Mouse (Mus musculus) C2C12 (cell line): Measurements from ENCODE around the gene Vsir. TPM values are rescaled to one million over a fixed set of nuclear protein-coding genes. Genes with fewer than 3 reads are reported as not detected.

ENCODE experiments used
- H3K27me3 ChIP-seq: one replicate; pipeline ENCODE4 v1.6.1; 2011; ENCODE audit not compliant: control insufficient read depth, insufficient read depth, insufficient read length
- H3K36me3 ChIP-seq: one replicate; pipeline ENCODE4 v1.6.1; 2011; ENCODE audit not compliant: control insufficient read depth, insufficient read depth
- H3K4me3 ChIP-seq: one replicate; pipeline ENCODE4 v1.5.1; 2011; ENCODE audit warnings: mild to moderate bottlenecking, control low read depth; ENCODE audit not compliant: poor library complexity, insufficient read depth, severe bottlenecking
- H3K79me2 ChIP-seq: one replicate; pipeline ENCODE4 v1.6.1; 2011; ENCODE audit not compliant: control insufficient read depth, insufficient read depth
- H3K79me3 ChIP-seq: one replicate; pipeline ENCODE4 v1.6.1; 2011; ENCODE audit warnings: low read depth, control low read depth
- H3ac ChIP-seq: one replicate; pipeline ENCODE3; 2011; ENCODE audit warnings: low read depth; ENCODE audit not compliant: control insufficient read depth, insufficient read length
- CEBPB ChIP-seq: IDR thresholded peaks from one replicate; pipeline ENCODE4 v1.6.1; 2011; ENCODE audit warnings: low read depth, mild to moderate bottlenecking, control low read depth, moderate library complexity
- CTCF ChIP-seq: IDR thresholded peaks from one replicate; pipeline ENCODE4 v1.5.1; 2011; ENCODE audit not compliant: control insufficient read depth, insufficient read depth, insufficient read length
- FOSL1 ChIP-seq: IDR thresholded peaks from one replicate; pipeline ENCODE4 v1.8.0; 2011; ENCODE audit warnings: mild to moderate bottlenecking, low read length; ENCODE audit not compliant: poor library complexity, insufficient read depth, severe bottlenecking
- MAX ChIP-seq: IDR thresholded peaks from one replicate; pipeline ENCODE4 v1.6.1; 2011; ENCODE audit warnings: mild to moderate bottlenecking, control low read depth
- MYOD1 ChIP-seq: IDR thresholded peaks from one replicate; pipeline ENCODE4 v1.6.1; 2011; ENCODE audit warnings: low read depth; ENCODE audit not compliant: control insufficient read depth, insufficient read length
- MYOG ChIP-seq: IDR thresholded peaks from one replicate; pipeline ENCODE4 v1.6.1; 2011; ENCODE audit not compliant: control insufficient read depth, insufficient read length; ENCODE audit errors: extremely low read depth
- USF1 ChIP-seq: IDR thresholded peaks from one replicate; pipeline ENCODE4 v1.6.1; 2011; ENCODE audit warnings: low read depth, mild to moderate bottlenecking, control low read depth, moderate library complexity
- polyA plus RNA-seq: library from polyadenylated mRNA; unstranded; fragments of >200 nt; fragmentation: generic; extraction: Trizol; gene quantifications from one replicate; pipeline ENCODE4 v1.2.1, GENCODE M21; 2012; ENCODE audit warnings: missing spikeins

Vsir gene
- polyA plus RNA-seq, 1 experiment = 0.68 TPM

GRCm38 (mm10) chr10:60380229-60380628, 33.6 kb downstream of the Vsir start:
- no peaks in the 10 kb centered on the region for H3K79me3 ChIP-seq
- no peak overlapping the region for H3K4me3 ChIP-seq
- TF ChIP-seq MYOD1 (no peak), MAX (no peak), MYOG (no peak), FOSL1 (no peak), USF1 (no peak), CEBPB (no peak), CTCF (no peak)
- H3K36me3 ChIP-seq = no peaks in the 10 kb centered on the region
- H3K27me3 ChIP-seq = no peaks in the 10 kb centered on the region
- H3ac ChIP-seq = no peak overlapping the region
- H3K79me2 ChIP-seq = no peaks in the 10 kb centered on the region

GRCm38 (mm10) chr10:60381142-60381925, 34.7 kb downstream of the Vsir start:
- H3K27me3 ChIP-seq = no peaks in the 10 kb centered on the region
- H3K79me2 ChIP-seq = no peaks in the 10 kb centered on the region
- no peak overlapping the region for H3K4me3 ChIP-seq
- TF ChIP-seq USF1 (no peak), CEBPB (no peak), MYOD1 (no peak), CTCF (no peak), FOSL1 (no peak)
- H3K79me3 ChIP-seq = no peaks in the 10 kb centered on the region
- H3ac ChIP-seq = no peak overlapping the region
- no peaks in the 10 kb centered on the region for H3K36me3 ChIP-seq

- TF ChIP-seq CTCF (no peak), FOSL1 (no peak), MYOD1 (no peak), CEBPB (no peak), MYOG (no peak)
- no peaks in the 10 kb centered on the region for H3K36me3 ChIP-seq
- H3K79me3 ChIP-seq = no peaks in the 10 kb centered on the region
- H3ac ChIP-seq = no peak overlapping the region
- H3K4me3 ChIP-seq = no peak overlapping the region
- no peaks in the 10 kb centered on the region for H3K27me3 ChIP-seq
- H3K79me2 ChIP-seq = no peaks in the 10 kb centered on the region
Measured at GRCm38 (mm10) chr10:60388332-60388731, 41.7 kb downstream of the Vsir start.

GRCm38 (mm10) chr10:60389447-60389865, 42.8 kb downstream of the Vsir start:
- TF ChIP-seq USF1 = no peak
- no peak for TF ChIP-seq MYOG
- no peak for TF ChIP-seq CTCF
- no peak for TF ChIP-seq CEBPB
- no peak for TF ChIP-seq MAX
- no peak for TF ChIP-seq MYOD1
- TF ChIP-seq FOSL1 = no peak
- H3ac ChIP-seq = no peak overlapping the region
- H3K27me3 ChIP-seq = no peaks in the 10 kb centered on the region
- H3K36me3 ChIP-seq = no peaks in the 10 kb centered on the region
- H3K4me3 ChIP-seq = no peak overlapping the region
- no peaks in the 10 kb centered on the region for H3K79me2 ChIP-seq
- H3K79me3 ChIP-seq = no peaks in the 10 kb centered on the region

- Histone ChIP-seq H3K4me3 (no peak overlapping the region), H3K27me3 (no peaks in the 10 kb centered on the region), H3K79me2 (no peaks in the 10 kb centered on the region), H3K36me3 (no peaks in the 10 kb centered on the region), H3K79me3 (no peaks in the 10 kb centered on the region), H3ac (no peak overlapping the region)
- TF ChIP-seq MYOG = no peak
- no peak for TF ChIP-seq CEBPB
- no peak for TF ChIP-seq MYOD1
- TF ChIP-seq USF1 = no peak
- no peak for TF ChIP-seq CTCF
Measured at GRCm38 (mm10) chr10:60390177-60390903, 43.7 kb downstream of the Vsir start.

- Histone ChIP-seq H3K4me3 (no peak overlapping the region), H3ac (no peak overlapping the region), H3K27me3 (no peaks in the 10 kb centered on the region), H3K36me3 (no peaks in the 10 kb centered on the region), H3K79me3 (no peaks in the 10 kb centered on the region), H3K79me2 (no peaks in the 10 kb centered on the region)
- TF ChIP-seq CTCF = no peak
- no peak for TF ChIP-seq CEBPB
- no peak for TF ChIP-seq MYOG
- no peak for TF ChIP-seq MYOD1
- TF ChIP-seq USF1 = no peak
- TF ChIP-seq MAX = no peak
- TF ChIP-seq FOSL1 = no peak
Measured at GRCm38 (mm10) chr10:60390904-60391420, 44.3 kb downstream of the Vsir start.
